Mouse (Mus musculus): ENCODE data around the gene Sp6.
A peak's percentile ranks its signal among the peaks of the same experiment; 100 is the strongest.

Gene Sp6

DNA sequence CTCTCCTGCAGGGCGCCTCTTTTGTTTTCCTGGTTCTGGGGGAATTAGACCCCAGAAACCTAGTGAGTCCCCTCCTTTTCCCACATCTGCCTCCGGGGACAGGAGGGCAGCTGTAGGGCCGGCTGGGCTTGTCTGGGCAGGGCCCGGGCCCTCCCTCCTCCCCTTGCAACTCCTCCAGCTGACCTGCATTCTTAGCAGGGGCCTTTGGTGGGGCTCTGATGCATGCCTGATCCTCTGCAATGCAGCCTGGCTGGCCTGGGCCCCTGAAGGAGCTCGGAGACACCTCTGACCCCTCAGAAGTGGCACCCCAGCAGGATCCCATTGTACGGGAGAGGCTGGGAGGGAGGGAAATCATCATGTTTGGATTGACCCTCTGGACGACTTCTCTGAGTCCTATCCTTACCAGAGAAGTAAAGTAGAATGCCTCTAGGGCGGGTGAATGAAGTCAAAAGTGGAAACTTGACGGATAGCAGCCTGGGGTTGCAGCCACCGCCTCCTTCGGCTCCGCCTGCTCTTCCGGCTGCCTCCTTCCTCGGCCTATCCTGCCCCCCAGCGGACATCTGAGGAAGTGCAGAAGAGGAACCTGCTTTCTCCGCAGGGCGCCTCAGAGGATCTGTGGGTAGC lies 12.6 kb downstream of the Sp6 start:
- DNase-seq = peak; percentile 94

DNA sequence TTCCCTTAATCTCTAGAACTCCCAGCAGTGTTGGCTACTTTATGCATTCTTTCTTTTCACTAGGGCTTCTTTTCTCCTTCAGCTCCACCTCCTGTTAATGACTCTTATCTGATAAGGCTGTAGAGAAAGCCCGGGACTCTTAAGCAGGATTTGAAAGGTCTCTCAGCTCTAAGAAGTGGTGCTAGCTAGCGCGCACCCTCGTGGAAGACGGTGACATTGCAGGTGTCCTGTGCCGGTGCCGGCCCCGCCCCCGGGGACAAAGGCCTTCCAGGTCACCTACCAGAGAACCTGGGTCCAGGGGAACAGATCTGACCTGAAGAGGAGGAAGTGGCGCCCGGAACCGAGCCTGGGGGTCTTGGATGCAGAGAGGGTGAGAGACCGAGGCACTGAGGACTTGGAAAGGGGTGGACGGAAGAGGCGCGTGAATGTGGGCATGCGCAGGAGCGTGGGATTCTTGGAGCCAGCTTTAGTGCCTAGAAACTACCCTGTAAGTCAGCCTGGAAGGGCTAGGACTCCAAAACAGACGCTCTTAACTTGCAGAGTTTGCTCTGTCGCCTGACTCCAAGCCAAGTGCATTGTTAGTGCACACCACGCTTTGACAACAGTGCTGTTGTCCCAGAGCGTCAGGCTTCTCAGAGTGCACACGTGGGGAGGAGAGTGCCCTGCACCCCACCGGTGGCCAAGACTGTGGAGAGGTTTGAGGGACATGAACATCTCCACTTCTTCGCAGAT lies 16.7 kb downstream of the Sp6 start, which contains the start of gene Scrn2:
TSS of gene Scrn2 (plus strand) at position 253 of the 732 bp plus-strand sequence.
- DNase-seq = peak; percentile 91

DNA sequence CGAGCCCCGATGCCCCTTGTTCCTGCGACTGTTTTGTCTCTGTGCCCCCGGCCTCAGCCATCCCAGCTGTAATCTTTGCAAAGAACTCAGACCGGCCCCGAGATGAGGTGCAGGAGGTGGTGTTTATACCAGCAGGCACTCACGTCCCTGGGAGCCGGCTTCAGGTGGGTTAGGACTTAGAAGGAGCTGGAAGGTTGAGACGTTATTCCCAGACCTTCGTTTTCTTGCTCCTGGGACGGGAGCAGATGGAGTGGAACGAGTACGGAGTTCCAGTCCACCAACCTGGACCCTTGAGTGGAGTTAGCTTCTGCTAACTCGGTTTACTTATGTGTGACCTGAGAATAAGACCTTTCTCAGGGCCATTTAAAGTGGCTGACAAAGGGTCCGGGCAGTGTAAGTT lies 17.2 kb downstream of the Sp6 start:
- DNase-seq = no peak

DNA sequence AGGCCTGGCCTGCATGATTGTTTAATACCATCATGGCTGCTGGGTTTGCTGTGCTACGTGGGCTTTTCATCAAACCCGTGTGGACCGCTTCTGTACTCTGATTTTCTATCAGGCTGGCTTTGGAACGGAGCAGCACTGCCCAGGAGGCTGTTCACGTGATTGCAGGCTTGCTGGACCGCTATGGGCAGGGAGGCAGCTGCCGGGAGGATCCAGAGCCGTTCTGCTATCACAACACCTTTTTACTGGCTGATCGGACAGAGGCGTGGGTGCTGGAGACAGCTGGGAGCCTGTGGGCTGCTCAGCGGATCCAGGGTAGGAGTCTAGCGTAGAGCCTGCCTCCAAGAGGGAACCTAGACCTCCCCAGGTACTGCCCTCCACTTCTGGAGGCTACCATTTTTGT lies 18.8 kb downstream of the Sp6 start:
- DNase-seq = peak; percentile 33

DNA sequence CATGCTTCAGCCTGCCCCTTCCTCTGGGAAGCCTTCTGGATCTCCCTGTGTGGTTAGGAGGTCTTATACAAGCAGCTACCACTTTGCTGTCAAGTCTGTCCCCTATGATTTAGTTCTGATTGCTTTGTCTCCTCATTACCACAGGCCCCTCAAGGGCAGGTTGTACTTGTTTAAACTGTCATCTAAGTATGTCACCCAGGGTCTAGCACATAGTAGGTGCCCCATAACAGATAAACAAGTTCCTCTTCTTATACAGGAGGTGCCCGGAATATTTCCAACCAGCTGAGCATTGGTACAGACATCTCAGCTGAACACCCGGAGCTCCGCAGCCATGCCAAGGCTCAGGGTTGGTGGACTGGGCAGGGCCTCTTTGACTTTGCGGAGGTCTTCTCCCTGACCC lies 19.3 kb downstream of the Sp6 start:
- no peak for DNase-seq

DNA sequence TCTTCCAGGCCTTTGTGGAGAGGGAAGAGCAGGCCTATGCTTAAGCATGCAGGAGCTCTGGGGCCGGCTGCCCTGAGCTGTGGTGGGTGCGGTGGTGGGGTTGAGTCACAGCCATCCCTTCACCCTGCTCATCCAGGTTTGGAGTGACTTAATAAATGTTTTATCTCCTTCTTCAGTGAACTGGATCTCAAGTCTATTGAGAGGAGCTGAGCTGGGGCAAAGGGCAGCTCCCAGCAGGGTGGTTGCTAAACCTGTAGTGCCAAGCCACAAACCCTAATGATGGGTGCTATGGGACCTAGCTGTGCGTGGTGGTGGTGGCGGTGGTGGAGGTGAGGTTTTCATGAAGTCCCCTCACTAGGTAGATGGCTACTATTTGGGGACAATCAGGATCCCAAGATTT lies 20.6 kb downstream of the Sp6 start:
- no peak for DNase-seq

DNA sequence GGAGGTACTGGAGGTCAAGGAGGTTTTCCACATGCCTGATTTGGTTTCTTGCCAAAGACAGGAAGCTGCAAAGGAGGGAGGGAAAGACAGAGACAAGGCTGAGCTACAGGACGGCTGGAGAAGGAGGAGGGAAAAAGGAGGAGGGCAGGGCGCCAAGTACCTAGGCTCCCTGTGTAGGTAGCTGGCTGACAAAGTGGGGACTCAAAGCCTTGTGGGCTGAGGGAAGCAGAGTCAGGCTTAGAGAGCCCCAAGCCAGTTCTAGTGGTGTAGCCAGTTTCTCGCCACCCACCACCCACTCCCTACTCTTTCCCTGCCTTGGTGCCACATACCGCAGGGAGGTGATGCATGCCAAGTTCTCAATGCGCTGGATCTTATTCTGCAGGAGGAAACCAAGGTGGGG lies 22.9 kb downstream of the Sp6 start:
- DNase-seq = peak; percentile 59

DNA sequence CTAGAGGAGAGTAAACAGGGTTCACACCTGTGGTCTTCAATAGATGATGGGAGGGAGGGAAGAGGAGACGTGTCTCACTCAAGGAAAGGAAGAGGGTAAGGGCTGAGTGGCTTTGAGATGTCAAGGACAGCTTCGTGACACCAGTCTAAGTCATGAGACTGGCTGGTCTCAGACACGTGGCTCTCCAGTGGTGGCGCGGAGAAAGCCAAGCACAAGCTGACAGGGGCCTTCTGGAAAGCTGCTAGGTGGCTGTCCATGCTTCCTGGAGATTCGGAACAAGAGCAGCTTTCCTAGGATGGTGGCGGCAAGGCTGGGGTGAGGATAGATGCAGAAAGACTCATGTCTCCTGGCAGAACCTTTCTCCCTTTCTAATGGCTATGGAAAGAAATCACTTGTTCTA lies 25.7 kb downstream of the Sp6 start:
- DNase-seq = no peak

DNA sequence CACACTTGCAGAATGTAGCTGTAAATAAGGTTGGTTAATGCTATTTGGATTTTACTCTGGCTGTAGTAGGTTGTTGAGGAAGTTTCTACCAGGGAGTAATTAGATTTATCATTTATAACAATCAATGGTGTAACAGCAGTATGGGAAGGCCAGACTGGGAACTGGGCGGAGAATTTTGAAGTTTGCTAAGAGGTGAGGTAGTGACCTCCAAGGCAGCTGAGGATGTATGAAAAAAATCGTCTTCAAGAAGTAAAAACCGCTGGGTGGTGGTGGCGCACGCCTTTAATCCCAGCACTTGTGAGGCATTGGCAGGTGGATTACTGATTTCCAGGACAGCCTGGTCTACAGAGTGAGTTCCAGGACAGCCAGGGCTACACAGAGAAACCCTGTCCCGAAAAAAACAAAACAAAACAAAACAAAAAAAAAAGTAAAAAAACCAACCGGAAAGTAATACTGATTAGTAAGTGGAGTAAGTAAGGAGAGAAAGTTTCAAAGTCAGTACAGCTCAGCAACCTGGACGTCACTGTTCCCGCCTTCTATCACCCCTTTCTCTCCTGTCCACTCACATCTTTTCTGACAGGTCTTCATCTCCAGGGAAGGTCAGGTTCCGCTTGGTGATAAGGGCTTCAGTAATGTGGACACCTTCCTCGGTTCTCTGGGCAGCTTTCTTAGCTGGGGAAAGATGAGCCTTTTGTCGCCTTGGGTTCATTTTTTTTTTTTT lies 27.3 kb downstream of the Sp6 start:
- DNase-seq = no peak

DNA sequence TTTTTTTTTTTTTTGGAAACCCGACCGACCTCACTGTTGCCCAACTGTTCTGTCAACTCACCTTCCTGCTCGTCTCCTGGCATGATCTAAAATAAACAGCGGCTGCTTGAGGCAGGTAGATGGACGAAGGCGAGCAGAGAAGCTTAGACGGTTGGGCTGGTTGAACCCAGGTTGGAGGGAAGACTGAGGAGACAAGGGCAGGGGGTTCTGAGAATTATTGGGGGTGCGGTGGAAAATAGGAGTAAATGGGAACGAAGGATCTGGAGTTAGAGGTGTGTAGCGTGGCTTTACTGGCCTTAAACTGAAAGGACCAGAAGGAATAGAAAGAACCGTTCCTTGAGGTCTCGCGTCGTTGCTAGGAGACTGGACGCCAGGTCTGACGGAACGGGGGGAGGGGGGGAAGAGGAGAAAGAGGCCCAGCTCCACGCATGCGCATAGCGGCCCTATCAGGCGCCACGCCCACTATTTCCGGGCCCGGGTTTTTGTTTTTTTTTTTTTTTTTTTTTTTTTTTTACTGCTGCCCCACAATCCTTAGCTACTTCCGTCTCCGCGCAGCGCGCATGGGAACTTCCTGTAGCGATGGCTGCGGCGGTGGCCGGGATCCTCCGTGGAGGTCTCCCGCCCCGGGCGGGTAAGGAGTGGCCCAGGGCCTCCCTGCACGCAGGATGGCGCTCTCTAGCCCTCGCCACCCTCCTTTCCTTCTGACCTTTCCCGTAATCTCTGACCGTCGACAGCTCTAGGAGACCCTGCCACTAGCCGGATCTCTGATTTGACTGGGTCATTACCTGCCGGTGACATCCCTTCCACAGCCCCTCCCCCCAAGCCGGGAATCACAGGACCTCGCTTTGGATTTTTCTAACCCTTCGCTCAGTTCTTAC lies 28.1 kb downstream of the Sp6 start, which contains the start of the genes Lrrc46 and Mrpl10:
TSS of gene Lrrc46 (minus strand) at position 386 of the 878 bp plus-strand sequence.
TSS of gene Mrpl10 (plus strand) at position 539 of the 878 bp plus-strand sequence.
- peak; percentile 96 for DNase-seq

DNA sequence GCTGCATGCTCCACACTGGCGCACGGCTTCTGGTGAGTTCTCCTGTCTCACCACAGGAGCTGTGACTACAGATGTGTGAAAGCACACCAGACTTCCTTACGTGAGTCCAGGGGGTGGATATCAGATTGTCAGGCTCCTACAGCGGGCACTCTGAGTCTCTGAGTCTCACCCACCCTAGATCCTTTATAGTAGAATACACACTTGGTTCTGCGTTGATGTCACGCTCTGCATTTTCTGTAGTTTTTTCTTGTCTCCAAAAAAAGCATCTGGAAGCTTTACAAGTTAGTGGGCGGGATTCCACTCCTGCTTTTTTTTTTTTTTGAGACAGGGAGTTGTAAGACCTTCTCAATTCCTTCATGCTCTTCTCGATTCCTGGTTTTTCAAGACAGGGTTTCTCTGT lies 31.7 kb downstream of the Sp6 start:
- DNase-seq = no peak

DNA sequence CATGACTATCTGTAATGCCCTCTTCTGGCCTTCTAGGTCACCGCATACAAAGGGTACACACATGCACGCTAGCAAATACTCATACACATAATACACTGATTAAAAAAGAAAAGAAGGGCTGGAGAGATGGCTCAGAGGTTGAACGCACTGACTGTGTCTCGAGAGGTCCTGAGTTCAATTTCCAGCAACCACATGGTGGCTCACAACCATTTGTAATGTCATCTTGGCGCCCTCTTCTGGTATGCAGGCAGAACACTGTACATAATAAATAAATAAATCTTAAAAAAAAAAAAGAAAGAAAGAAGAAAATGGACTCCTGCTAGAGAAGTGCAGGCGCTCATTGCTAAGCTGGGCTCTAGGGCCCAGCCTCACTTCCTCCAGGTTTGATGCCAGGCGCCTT lies 32.7 kb downstream of the Sp6 start:
- no peak for DNase-seq

DNA sequence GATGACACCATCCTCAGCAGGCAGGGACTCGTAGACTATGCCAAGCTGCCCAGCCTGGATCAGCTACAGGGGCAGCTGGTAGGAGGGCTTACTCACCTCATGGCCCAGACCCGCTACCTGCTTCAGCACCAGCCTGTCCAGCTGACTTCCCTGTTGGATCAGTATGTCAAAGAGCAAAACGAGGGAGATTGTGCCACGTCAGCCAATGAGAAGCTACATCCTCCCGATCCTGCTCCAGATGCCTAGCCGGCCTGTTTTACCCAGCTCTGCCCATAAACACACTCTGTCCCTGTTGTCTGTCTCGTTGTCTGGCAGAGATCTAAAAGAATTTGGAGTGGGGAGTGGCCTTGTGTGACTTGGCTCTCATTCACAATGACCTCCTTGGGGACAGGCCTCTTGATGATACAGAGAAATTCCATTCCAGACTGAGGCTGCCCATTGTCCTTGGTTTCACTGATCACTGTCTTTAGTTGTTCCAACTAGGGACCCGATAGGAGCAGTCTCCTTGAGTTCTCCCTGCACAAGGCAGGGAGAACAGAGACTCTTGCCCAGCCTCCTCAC lies 35.0 kb downstream of the Sp6 start:
- no peak for DNase-seq

DNA sequence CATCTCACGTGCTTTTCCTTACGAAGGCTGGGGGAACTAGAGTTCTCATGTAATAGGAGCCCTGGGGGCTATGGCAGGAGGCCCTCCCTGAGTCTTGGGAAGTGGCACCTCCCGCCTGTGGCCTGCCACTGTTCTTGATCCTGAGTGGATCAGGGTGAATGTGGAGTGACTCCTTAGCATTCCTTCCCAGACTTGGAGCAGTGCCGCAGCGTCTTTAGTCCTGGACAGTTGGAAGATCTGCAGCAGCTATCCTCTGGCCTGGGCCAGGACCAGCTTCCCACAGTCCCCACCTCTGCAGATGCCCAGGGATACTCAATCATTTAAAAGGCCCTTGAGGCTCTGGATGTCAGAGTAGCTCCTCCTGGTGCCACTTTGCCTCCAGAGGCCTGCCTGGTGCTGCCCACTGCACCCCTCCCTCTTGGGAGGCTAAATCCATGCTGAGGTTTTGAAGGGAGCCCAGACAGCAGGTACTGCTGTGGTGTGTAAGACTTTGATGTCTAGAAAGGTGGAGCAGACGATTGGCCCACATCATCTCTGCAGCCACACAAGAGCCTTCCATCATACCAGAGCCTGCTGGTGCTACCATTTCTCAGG lies 36.4 kb downstream of the Sp6 start:
- no peak for DNase-seq

DNA sequence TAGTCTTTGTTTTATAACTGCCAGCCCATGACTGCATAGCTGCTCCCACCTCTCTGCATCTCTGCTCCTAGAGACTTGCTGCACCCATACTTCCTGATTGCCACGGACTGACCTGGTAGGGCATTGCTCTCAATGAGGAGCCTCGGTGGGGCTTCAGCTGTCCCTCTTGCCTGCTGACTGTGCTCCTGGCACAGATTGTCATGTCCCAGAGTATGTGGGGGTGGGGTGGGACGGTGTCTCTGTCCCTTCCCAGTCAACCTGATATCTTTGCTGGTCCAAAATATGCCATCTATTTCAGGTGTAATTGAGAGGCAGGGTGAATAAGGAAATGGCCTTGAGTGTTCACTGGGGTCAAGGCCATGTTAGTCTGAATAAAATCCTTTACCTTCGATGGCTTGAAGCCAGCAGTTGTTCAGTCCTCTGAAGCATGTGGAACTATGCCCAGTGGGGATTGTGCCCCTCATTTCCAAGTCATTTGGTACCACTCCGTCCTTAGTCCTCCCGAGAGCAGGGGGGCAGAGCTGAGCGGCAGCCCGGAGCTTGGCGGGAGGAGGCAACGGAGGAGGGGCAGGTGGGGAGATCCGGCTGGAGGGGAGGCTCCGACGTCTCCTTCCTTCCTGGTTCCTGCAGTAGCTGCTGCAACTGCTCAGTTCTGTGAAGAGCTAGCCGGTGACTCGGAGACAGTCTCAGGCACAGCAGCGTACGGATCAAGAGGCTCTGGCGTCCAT lies 37.2 kb downstream of the Sp6 start, which contains the start of gene Osbpl7:
TSS of gene Osbpl7 (plus strand) at position 413 of the 728 bp plus-strand sequence.
- DNase-seq = peak; percentile 87

DNA sequence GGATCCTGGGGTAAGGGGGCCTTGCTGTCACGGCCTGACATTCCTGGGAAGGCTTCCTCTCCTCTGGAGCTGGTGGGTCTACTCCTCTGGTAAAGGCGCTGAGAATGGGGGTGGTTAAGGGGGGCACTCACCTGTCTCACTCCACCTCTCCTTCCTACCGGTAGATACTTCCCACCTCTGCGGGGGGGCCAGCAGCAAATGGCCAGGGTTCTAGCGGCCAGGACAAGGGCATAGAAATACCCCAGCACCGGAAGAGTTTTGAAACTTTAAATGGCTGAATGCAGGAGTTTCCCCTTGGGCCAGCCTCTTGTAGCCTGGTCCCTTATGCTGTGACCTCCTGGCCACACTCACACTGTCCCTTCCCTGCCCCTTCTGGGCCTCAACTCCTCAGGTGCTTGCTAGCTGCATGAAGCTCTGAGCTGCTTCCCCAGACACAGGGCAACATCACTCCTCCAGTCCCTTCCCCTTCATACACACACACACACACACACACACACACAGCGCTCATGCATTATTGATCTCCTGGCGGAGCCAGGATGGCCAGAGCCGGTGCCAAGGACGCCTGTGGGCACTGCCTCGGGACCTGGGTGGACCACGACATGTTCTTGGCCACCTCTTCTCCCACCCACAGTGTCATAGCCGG lies 37.9 kb downstream of the Sp6 start:
- DNase-seq = no peak

DNA sequence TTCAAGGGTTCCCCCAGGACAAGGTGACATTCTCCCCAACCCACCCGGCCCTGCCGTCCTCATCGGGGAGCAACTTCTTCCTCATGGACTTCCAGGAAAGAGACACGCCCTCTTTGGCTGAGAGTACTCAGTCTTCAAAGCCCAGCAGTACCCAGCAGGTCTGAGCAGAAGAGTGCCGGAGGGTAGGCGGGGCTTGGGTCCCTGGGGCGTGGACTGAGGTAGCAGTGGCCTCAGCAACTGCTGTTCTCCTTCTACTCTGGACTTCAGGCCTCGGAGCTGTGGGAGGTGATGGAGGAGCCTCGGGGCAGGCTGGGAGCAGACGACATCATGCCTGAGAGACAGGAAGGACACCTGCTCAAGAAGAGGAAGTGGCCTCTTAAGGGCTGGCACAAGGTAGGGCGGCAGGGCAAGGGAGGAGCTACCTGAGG lies 39.0 kb downstream of the Sp6 start:
- DNase-seq = peak; percentile 50

DNA sequence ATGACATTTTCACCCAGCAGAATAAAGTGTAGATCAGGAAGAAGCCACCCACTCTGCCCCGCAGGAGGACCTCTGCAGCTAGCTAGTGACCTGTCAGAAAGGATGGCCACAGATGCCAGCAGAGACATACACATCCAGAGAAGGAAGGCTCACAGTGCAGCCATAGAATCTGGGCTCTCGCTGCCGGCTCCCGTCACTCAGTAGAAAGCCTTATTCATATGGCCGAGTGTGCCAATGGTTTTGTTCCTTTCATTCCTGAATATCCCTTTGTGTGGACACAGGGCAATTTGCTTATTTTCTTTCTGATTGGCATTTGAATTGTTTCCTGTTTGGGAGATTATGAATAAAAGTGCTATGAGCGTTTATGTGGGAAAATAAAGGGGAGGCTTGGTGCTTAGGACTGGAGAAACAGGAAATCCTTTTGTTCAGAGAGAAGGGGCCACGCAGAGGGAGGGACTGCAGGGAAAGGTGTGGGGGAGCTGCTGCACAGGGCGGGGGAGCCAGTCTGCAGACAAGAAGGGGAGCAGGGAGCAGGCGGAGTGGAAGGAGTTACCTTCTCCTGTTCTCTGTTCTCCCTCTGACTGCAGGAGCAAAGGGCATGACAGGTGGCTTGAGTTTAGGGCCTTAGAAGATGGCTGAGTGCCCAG lies 50.2 kb downstream of the Sp6 start:
- DNase-seq = no peak

DNA sequence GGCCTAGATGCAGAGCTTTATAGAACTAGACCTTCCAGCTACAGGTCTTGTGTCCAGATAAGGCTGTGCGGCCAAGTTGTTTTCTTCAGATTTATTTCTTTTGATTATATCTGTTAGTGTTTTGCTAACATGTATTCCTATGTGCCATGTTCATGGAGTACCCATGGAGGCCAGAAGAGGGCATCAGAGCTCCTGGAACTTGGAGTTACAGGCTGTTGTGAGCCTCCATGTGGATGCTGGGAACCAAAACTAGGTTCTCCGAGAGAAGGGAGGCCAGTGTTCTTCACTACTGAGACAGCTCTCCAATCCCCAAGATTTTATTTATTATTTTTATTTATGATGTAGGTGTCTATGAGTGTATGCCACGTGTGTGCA lies 50.7 kb downstream of the Sp6 start:
- DNase-seq = no peak
